Mouse (Mus musculus): Measurements from ENCODE around the gene Glod4. TPM values are rescaled to one million over a fixed set of nuclear protein-coding genes. Genes with fewer than 3 reads are reported as not detected.
"Not testable (repeated sequence)": the region's sequence is repeated elsewhere in the genome, so short reads cannot be mapped to it uniquely, and the experiment has no call there.

Gene Glod4
- polyA plus RNA-seq, 1 experiment, result 48.6 TPM

- not testable (repeated sequence) for DNase-seq (ENCODE audit: extremely low spot score in 1 of 2, low spot score in 1 of 2)
These were observed 31.9 kb downstream of the Glod4 start for GRCm38 (mm10) chr11:76211595-76211994.

- DNase-seq (ENCODE audit: extremely low spot score in 1 of 2, low spot score in 1 of 2), result peak in 1 of 2 experiments; percentile 43
These were observed 33.1 kb downstream of the Glod4 start for GRCm38 (mm10) chr11:76210228-76210985.

GRCm38 (mm10) chr11:76206793-76207192, 36.7 kb downstream of the Glod4 start:
- no peak for DNase-seq (ENCODE audit: extremely low spot score in 1 of 2, low spot score in 1 of 2)

- peak; percentile 55 to 77 for DNase-seq (ENCODE audit: extremely low spot score in 1 of 2, low spot score in 1 of 2)
These were observed 41.5 kb downstream of the Glod4 start for GRCm38 (mm10) chr11:76201761-76202674.

GRCm38 (mm10) chr11:76196977-76197469, 46.5 kb downstream of the Glod4 start:
- DNase-seq (ENCODE audit: extremely low spot score in 1 of 2, low spot score in 1 of 2), result no peak

GRCm38 (mm10) chr11:76196275-76196976, 47.1 kb downstream of the Glod4 start:
- no peak for DNase-seq (ENCODE audit: extremely low spot score in 1 of 2, low spot score in 1 of 2)

GRCm38 (mm10) chr11:76186908-76187307, 56.6 kb downstream of the Glod4 start:
- DNase-seq (ENCODE audit: extremely low spot score in 1 of 2, low spot score in 1 of 2), result no peak

- no peak for DNase-seq (ENCODE audit: extremely low spot score in 1 of 2, low spot score in 1 of 2)
These were observed 59.8 kb downstream of the Glod4 start for GRCm38 (mm10) chr11:76183745-76184144.

GRCm38 (mm10) chr11:76180146-76180540, 63.4 kb downstream of the Glod4 start:
- DNase-seq (ENCODE audit: extremely low spot score in 1 of 2, low spot score in 1 of 2), result no peak

- peak; percentile 76 to 94 for DNase-seq (ENCODE audit: extremely low spot score in 1 of 2, low spot score in 1 of 2)
These were observed 63.9 kb downstream of the Glod4 start, which contains the start of the genes Vps53 and Fam57a for GRCm38 (mm10) chr11:76179495-76180145. TSS of gene Vps53 (minus strand) at chr11:76179647. TSS of gene Fam57a (plus strand) at chr11:76179671.

GRCm38 (mm10) chr11:76178726-76179494, 64.6 kb downstream of the Glod4 start:
- DNase-seq (ENCODE audit: extremely low spot score in 1 of 2, low spot score in 1 of 2), result peak; percentile 25 to 69

- peak in 1 of 2 experiments; percentile 30 for DNase-seq (ENCODE audit: extremely low spot score in 1 of 2, low spot score in 1 of 2)
These were observed 73.3 kb downstream of the Glod4 start for GRCm38 (mm10) chr11:76170207-76170606.

GRCm38 (mm10) chr11:76168976-76169375, 74.5 kb downstream of the Glod4 start:
- no peak for DNase-seq (ENCODE audit: extremely low spot score in 1 of 2, low spot score in 1 of 2)

- peak in 1 of 2 experiments; percentile 91 for DNase-seq (ENCODE audit: extremely low spot score in 1 of 2, low spot score in 1 of 2)
These were observed 76.3 kb downstream of the Glod4 start for GRCm38 (mm10) chr11:76167079-76167765.

- no peak for DNase-seq (ENCODE audit: extremely low spot score in 1 of 2, low spot score in 1 of 2)
These were observed 76.9 kb downstream of the Glod4 start for GRCm38 (mm10) chr11:76166657-76167056.

GRCm38 (mm10) chr11:76160251-76160650, 83.3 kb downstream of the Glod4 start:
- DNase-seq (ENCODE audit: extremely low spot score in 1 of 2, low spot score in 1 of 2), result no peak

- DNase-seq (ENCODE audit: extremely low spot score in 1 of 2, low spot score in 1 of 2), result no peak
These were observed 85.2 kb downstream of the Glod4 start for GRCm38 (mm10) chr11:76158375-76158774.

- DNase-seq (ENCODE audit: extremely low spot score in 1 of 2, low spot score in 1 of 2), result no peak
These were observed 88.7 kb downstream of the Glod4 start for GRCm38 (mm10) chr11:76154861-76155260.

- no peak for DNase-seq (ENCODE audit: extremely low spot score in 1 of 2, low spot score in 1 of 2)
These were observed 89.3 kb downstream of the Glod4 start for GRCm38 (mm10) chr11:76154200-76154599.
